ENCODE assay signal across 7 mouse cellular contexts in genomic region chr6:97310901-97311331, GRCm38 (mm10). TPM values are rescaled to one million over a fixed set of nuclear protein-coding genes. Genes with fewer than 3 reads are reported as not detected.
A peak's percentile ranks its signal among the peaks of the same experiment; 100 is the strongest.
DNase-seq lines count a peak whose midpoint lies in the region; ATAC-seq and TF ChIP-seq lines count a peak whose summit lies in the region.

No protein-coding gene starts in this region.

- TF ChIP-seq CTCF in spleen, adult 2 months (IDR thresholded peaks at IDR 0.05; ENCODE audit: extremely low read depth, insufficient read depth, insufficient read length, insufficient replicate concordance), result no peak

- DNase-seq in spleen, adult 2 months (ENCODE audit: low read depth in 1 of 2, low spot score in 2 of 2), result peak in 1 of 2 experiments; percentile 37
- DNase-seq in spleen, adult 18-20 months, result no peak
- DNase-seq in splenic B cell, adult 2 months (ENCODE audit: low read depth, low spot score), result peak; percentile 6
- DNase-seq in left cerebral cortex, postnatal 25 days (ENCODE audit: low spot score in 2 of 2), result no peak
- DNase-seq in spleen, adult 12 weeks (ENCODE audit: low spot score), result no peak

- TF ChIP-seq POLR2A in spleen, adult 2 months (IDR thresholded peaks at IDR 0.05; ENCODE audit: low read depth, low read length), result no peak

- no peaks in the 10 kb centered on the region for H3K27me3 ChIP-seq in spleen, adult 2 months (ENCODE audit: control insufficient read depth, insufficient read depth, low read length)
- H3K27me3 ChIP-seq in limb, embryonic 13.5 days, result no peaks in the 10 kb centered on the region
- H3K27me3 ChIP-seq in splenic B cell, adult 2 months (ENCODE audit: control insufficient read depth, insufficient read depth, low read length, poor library complexity, severe bottlenecking), result no peaks in the 10 kb centered on the region

- no peaks in the 10 kb centered on the region for H3K36me3 ChIP-seq in spleen, adult 2 months (ENCODE audit: control insufficient read depth, insufficient read depth, low read length)
- no peaks in the 10 kb centered on the region for H3K36me3 ChIP-seq in limb, embryonic 13.5 days
- no peaks in the 10 kb centered on the region for H3K36me3 ChIP-seq in splenic B cell, adult 2 months (ENCODE audit: control insufficient read depth, insufficient read depth, low read length, poor library complexity, severe bottlenecking)

- intact Hi-C loops in left cerebral cortex, postnatal 25 days (cut with DNase I), result no loop called here

- H3K4me2 ChIP-seq in limb, embryonic 13.5 days (replicated peaks), result peak overlapping the region; percentile 85

- peak overlapping the region; percentile 63; the same call in 1 of the 2 replicates for H3K9ac ChIP-seq in limb, embryonic 13.5 days

- WGBS in spleen, adult 2 months, result 20% methylated on average over 7 of the region's 7 CpGs
- 21% methylated on average over 7 of the region's 7 CpGs for WGBS in limb, embryonic 13.5 days

- ATAC-seq in granulocyte monocyte progenitor cell, adult 5-6 weeks (replicated peaks; ENCODE audit: poor library complexity, severe bottlenecking), result peak; percentile 33
- ATAC-seq in limb, embryonic 13.5 days (ENCODE audit: low FRiP score, low read depth), result no peak

- H3K9me3 ChIP-seq in limb, embryonic 13.5 days, result no peaks in the 10 kb centered on the region

- H3K27ac ChIP-seq in spleen, adult 2 months (ENCODE audit: insufficient read depth, low read length), result no peak overlapping the region; the same call in 1 of the 2 replicates
- no peak overlapping the region for H3K27ac ChIP-seq in limb, embryonic 13.5 days

- peak overlapping the region; percentile 50 for H3K4me3 ChIP-seq in spleen, adult 2 months (ENCODE audit: extremely low read depth, insufficient read depth, insufficient read length)
- H3K4me3 ChIP-seq in limb, embryonic 13.5 days, result peak overlapping the region; percentile 45

- H3K4me1 ChIP-seq in spleen, adult 2 months (ENCODE audit: control insufficient read depth, insufficient read depth, insufficient read length), result no peaks in the 10 kb centered on the region
- H3K4me1 ChIP-seq in limb, embryonic 13.5 days, result peaks cover 21% of the 10 kb centered on the region

RNA-seq across cellular contexts. Expression of gene Lmod3, which starts 58.4 kb away (rescaled TPM):
- not detected in 2 replicates for polyA plus RNA-seq in spleen, adult 2 months (2012; rRNA removed)
- not detected in 2 replicates for total RNA-seq in granulocyte monocyte progenitor cell, adult 5-6 weeks (2014; fragmentation: Nextera tagmentation)
- total RNA-seq in granulocyte monocyte progenitor cell, adult 5-6 weeks (2017), result not detected in 2 replicates
- polyA plus RNA-seq in limb, embryonic 13.5 days (2015; fragmentation: Nextera tagmentation; extraction: Ambion mirVana), result 7.6 and 7.8 TPM in 2 replicates
- total RNA-seq in left cerebral cortex, postnatal 25 days (2021), result not detected
